Mouse (Mus musculus) lung, postnatal 4 days (tissue): ENCODE data around the gene Ssu72.
"Not testable (repeated sequence)": the region's sequence is repeated elsewhere in the genome, so short reads cannot be mapped to it uniquely, and the experiment has no call there.

Experiments used
- DNase-seq, 2 experiments: peaks; one replicate each; pipeline ENCODE4 v3.0.0; 2021

Ssu72 gene

DNA sequence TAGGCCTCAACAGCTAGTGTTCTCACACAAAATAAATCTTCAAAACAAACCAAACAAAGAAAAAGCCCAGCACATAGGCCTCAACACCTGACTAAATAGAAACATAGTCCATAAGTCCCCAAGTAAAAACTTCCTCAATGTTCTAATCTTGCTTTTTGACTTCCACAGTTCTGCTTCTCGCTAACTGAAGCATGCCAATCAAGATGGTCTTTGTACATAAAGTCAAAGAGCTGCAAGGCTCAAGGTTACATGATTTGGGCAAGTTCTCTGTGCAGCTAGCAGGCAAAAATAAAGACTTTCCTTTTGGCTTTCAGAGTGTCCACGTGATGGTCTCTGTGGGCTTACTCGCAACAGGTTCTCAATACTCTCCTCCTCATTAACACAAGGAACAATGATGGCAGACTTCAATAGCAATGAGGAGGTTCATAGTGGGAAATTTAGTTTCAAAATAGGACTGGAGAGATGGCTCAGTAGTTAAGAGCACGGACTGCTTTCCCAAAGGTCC lies 1.1 kb upstream of the Ssu72 start:
- DNase-seq: no peak

DNA sequence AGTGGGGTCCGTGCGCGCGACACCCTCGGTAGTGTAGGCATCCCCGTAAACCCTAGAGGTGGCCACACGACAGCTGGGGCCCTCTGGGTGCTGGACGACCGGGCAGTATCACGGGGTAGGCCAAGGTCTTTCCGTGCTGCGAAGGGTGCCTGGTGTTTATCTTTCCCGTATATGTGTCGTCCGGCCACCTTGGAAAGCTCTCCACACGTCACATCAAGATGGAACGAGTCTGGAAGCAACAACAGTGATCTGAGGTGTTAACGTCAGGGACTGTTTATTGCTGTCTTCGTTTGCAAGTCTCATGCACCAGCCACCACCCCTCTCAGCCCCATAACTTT lies 961 bp downstream of the Ssu72 start:
- DNase-seq: no peak

DNA sequence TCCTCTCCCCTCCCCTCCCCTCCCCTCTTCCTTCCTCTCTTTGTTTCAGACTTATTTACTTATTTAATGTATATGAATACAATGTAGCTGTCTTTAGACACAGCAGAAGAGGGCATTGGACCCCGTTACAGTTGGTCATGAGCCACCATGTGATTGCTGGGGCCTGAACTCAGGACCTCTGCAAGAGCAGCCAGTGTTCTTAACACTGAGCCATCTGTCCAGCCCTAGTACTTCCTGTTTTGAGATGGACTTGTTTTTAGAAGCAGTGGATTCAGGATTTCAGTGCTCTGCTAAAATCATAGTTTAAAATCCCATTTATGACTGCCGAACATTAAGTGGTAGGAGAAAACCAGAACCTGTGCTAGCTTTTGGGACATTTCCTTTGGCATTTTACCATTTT lies 4.0 kb downstream of the Ssu72 start:
- DNase-seq: no peak

DNA sequence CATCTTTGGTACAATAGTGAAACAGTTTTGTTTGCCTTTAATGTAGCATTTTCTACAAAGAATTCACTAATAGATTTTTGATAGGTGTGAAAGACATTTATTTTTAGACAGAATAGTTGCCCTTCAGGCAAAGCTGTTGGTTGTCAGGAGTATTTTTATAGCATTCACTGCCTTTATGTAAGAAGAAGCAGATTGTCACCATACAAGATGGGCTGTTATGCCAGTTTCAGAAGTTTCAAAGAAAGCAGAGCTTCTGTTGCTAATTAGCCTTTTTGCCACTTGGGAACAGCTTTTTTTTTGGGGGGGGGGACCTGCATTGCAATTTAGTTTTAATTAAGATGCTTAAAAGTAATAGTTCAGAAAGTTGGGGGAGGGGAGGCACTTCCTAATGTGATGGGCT lies 4.4 kb downstream of the Ssu72 start:
- no peak for DNase-seq

DNA sequence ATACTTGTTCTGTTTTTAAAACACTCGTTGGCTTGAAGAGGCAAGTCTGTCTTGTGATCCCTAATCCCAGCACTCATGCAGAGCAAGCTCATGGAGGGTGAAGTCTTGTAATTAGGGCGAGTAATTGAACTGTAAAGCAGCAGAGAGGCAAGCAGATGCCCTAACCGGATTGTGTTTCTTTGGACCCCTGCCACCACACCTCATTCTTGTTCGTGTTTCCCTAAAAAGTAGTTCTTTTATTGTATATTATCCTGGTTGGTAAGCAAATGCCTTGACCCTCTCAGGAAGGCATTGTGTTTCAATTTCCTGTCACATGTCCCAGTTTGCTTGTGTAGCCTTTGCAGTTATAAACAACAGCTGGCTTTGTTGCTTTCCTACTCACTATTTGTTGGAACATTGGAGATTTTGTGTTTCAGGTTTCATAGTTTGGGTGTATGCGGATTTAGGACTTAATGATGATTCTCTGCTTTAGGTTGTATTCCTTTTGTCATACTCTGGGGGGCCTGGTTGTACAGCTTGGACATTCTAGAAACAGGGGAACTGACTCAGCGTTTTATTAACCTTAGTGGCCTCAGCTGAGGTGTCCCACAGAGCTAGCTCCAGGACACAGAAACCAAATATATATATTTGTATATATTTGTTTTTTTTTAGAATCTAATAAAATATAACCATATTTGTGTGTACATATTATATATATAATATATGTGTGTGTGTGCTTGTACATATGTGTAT lies 6.1 kb downstream of the Ssu72 start:
- no peak for DNase-seq

DNA sequence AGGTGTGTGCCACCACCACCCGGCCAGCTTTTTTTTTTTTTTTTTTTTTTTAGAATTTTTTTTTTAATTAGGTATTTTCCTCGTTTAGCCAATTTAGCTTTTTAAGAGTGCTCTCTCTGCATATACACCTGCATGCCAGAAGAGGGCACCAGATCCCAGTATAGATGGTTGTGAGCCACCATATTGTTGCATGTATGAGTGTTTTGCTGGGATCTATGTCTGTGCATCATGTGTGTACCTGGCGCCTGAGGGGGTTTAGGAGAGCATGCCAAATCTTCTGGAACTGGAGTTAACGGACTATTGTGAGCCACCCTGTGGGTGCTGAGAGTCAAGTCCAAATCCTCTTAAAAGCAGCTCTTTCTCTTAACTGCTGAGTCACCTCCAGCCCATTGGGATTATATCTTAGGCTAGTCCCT lies 17.1 kb downstream of the Ssu72 start:
- DNase-seq: peak in 1 of 2 experiments; percentile 34

DNA sequence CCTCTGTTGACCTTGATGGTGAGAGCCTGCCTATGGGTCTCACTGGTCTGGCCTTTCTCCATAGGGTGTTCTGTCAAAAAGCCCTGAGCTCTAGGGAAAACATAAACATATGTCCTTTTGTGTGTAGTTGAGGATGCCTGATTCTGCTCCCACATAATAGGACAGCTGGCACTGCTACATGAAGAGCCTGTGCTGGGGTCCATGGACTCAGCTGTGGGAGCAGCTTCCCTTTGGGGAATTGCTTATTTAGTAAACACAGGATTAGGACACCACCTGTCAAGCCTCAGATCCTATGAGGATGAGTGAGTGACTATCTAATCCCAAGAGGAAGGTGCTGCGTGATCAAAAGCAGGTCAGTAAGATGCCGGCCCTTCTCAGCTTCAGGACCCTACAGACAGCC lies 23.4 kb downstream of the Ssu72 start:
- no peak for DNase-seq

DNA sequence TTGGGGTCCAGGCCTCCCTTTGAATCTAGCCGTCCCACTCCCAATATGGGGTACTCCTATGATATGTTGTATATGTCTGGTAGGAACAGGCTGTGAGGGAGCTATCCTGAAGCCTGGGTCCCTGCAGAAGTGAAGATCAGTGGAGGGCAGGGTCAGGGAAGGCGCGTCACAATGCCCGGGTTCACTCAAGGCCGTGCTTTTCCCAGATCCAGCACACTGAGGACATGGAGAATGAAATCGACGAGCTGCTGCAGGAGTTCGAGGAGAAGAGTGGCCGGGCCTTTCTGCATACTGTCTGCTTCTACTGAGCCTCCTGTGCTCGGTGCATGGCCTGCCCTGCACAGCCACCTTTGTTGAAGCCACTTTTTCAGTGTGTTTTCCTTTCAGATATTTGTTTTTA lies 28.7 kb downstream of the Ssu72 start:
- DNase-seq: no peak

DNA sequence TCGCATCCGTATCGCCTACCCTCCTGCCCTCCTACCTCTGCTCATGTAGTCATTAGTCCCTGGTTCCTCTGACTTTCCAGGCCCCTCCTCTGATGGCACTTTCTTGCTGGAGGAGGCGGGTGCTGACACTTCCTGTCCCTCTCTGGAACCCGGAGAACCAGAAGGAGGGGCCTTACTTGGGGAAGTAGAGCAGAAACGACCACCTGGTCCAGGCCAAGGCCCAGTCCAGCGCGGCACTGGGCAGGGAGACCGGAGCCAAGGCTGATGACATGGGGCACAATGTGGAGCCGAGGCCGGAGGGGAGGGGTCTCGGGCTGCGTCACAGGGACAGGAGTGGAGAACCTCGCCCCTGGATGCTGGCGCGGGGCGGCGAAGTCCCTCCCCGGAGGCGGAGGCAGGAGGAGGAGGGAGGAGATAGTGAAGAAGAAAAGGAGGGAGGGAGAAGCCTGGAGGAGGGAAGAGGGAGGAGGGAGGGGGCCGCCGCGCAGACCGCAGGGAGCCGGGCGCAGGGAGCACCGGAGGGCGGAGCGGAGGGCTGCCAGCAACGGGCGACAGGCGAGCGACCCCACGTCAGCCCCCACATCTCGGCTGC lies 29.8 kb downstream of the Ssu72 start, which contains the start of gene Tmem240:
Gene Tmem240 (plus strand): TSS at position 451 of the 592 bp plus-strand sequence.
- DNase-seq: peak; percentile 91 to 95

DNA sequence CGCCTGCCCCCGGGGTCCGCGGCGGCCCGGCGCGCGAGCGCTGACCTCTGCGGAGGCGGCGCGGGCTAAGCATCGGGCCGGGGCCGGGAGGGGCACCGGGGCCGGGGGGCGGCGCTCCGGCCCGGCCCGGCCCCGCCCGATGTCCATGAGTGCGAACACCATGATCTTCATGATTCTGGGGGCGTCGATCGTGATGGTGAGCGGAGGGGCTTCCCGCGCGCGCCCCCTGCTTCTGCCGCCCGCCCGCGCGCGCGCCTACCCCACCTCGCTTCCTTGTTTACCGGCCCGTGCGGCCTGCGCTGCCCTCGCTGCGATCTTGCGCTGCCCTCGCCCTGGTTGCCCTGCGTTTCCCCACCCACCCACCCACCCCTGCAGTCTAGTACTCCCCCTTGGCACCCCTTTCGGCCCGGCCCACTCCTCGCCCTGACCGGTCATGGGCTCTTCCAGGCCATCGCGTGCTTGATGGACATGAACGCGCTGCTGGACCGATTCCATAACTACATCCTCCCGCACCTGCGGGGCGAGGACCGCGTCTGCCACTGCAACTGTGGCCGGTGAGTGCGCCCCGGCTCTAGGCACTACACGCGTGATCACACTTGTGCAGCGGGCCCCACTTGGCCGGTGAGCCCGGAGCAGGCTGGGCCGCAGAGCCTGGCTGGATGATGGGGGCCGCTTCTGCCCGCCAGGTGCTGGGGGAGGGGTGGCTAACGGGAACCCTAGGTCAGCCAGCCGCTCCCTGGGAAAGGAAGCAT lies 30.5 kb downstream of the Ssu72 start:
- peak; percentile 42 to 61 for DNase-seq

DNA sequence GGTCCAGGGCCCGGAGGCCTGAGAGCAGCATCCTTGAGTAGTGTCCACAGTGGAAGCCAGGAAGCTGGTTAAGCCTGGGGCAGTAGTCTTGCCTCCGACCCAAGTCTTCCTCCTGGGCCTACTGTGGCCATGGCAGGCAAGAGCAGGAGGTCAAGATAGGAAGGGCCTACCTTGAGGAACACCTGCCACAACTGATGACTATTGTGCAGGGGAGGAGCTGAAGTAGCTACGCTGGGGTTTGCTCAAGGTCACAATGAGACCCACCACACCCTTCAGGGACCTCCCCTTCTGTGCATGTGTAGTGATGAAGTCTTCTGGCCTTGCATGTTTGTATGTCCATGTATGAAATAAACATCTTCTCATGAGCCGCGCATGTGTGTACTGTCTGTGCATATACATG lies 31.2 kb downstream of the Ssu72 start:
- no peak for DNase-seq

DNA sequence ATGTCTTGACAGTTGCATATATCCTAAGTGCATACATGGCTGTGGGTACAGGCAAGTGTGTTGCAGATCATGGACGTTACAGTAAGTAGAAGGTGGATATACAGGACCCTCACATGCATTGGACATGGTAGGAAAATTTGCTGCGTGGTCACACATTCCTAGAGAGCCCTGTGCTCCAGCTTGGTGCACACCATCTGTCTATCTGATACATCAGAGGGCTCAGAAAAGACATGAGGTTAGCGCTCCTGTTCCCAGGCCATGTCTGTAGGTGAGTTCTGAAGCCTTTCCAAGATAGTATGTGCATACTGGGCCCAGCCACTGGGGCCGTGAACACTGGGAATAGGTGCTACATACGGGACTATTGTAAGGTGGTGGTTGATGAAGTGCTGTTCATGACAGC lies 31.8 kb downstream of the Ssu72 start:
- no peak for DNase-seq

DNA sequence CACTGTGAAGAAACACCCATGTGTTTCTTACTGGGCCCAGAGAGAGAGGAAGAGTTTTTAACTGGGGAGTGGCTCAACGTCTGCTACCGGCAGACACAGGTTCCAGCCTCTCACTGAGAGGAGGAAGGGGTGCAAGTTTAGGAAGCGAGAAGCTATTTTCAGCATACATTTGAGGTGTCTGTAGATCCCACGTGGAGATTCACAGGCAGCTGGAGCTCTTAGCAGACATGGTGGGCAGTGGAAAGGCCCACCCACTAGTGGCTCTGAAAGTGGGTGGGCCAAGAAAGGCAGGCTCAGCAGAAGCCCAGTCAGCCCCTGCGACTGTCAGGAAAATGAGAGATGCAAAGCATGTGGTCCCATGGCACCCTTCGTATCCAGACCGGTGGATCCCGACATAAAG lies 33.7 kb downstream of the Ssu72 start:
- DNase-seq: no peak

DNA sequence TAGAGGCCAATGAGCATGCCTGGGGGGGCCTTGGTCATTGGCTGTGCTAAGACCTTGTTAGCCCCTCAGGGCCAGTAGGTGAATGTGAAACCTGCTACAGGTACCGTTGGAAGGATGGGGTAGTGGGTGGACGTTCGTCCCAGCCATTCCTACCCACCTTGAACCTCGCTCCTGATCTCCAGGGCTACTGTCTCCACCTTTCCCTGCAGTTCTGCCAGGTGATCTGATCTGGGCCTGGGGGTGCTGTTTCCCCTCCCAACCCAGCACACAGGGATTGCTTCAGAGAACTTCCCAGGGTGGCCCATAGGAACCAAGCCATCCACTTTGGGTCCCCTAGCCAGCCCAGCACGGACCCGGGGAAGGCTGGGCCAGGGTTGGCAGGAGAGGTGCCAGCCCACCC lies 34.6 kb downstream of the Ssu72 start:
- DNase-seq: no peak

DNA sequence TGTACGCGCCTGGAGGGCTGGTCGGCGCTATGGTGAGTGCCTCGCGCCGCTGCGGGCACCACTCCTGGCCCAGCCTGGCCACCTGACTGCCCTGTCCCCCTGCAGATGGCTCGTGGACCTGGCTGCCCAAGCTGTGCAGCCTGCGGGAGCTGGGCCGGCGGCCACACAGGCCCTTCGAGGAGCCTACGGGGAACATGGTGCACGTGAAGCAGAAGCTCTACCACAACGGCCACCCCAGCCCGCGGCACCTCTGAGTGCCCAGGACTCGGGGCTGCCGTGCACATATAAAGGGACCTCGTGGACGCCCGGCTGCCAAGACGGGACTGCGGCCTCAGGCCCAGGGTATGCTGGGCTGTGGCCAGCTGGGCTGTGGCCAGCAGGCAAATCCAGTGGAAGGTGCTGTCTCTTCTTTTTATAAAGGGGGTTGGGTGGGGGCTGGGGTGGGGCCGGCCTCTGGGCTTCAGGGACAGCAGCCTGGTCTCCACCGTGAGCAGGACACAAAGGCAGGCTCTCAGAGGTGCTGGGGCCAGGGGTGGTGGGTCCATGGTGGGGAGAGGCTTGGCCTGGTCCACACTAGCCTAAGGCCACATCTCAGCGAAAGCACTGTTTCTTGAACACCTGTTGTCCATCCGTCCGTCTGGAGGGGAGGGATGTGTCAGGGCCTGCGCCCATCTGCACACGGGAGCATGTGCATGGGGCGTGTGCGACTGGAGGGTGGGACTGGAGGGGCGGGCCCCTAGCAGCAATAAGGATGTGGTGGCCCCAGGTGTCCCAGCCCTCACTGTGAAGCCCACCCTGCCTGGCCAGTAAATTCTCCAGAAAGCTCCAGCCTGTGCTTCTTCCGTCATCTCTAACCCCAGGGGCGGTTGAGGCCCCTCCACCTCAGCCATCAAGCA lies 35.4 kb downstream of the Ssu72 start:
- DNase-seq: no peak

DNA sequence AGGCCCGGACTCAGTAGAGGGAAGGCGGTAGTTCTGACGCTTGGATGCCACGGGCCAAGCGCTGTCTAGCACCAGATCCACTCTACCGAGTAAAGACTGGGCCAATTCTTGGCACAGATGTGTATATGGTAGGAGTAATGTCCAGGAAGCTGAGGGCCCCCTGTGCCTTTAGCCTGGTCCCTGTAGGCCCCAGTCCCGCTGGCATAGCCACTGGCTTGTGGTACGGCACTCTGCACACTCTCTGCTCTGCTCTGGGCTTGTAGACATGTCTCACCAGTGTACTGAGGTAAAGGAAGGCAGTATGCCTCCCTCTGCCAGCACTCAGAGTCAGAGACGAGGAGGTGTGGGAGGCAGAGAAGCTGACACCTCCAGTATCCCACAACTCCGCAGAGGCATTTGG lies 36.1 kb downstream of the Ssu72 start:
- not testable (repeated sequence) for DNase-seq

DNA sequence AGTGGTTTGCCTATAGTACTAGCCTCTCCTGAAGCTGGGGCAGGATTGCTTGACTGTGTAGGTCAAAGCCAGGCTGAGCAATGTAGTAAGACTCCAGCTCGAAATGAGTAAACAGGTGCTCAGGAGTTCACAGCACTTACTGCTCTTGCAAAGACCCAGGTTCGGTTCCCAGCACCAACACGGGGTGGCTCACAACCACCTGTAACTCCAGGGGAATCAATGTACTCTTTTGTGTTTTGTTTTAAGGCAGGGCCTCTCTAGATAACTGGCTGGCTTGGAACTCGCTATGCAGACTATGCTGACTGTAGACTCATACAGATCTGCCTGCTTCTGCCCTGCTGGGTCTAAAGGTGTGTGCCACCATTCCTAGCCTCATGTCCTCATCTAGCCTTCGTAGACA lies 38.1 kb downstream of the Ssu72 start:
- no peak for DNase-seq

DNA sequence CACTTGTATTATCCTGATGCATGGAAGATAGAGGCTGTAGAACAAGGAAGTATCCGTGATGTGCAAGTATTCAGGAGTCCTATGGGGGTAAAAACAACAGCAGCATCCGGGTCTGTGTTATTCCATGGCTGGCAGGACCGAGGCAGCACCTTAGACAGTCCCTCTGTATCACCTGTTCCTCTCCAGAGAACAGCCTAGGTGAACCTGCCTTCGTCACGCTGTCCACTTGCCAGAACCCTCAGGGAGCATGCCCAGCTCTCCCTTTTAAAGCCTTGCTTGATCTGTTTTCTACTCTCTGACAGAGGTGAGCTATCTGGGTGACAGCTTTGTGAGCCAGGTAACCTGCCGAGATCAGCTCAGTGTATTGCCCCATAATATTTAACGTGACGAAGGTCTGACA lies 39.9 kb downstream of the Ssu72 start:
- no peak for DNase-seq

DNA sequence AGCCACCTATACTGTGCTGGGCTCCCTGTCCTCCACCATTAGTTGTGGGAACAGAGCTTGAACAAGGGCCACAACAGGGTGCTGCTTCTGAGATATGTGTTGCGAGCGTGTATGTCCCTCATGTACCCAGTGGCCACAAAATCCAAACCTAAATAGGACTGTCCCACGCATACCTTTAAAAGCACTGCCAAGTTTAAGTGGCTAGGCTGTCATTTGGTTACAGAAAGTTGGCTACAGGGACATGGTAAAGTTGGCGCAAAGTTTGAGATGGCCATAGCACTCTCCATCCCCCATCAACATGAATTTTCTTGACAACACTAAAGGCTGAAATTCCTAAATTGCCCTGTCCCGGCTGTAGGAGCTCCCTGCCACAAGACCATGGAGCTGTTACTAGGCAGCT lies 40.5 kb downstream of the Ssu72 start:
- DNase-seq: no peak

DNA sequence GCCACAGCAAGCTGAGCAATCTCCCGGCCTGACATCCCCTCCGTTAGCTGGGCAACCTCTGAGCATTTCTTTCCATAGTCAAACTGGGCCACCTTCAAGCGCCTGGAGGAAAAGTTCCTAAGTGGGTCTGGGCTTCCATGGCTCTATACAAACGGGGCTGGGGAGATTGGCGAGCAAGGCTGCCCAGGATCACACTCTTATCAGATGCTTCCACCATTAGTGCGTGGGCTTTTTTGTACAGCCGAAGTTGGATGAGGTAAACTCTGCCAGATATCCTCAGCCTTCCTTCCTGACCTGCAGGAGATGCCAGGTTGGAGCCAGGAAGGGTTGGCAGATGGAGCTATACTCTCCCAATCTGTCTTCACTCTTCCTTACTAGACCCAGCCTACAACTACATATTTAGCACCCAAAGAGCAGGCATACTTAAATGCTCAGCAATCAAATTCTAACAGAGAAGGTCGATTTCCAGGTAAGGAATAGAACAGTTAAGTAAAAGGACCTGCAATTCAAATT lies 41.5 kb downstream of the Ssu72 start:
- DNase-seq: no peak

DNA sequence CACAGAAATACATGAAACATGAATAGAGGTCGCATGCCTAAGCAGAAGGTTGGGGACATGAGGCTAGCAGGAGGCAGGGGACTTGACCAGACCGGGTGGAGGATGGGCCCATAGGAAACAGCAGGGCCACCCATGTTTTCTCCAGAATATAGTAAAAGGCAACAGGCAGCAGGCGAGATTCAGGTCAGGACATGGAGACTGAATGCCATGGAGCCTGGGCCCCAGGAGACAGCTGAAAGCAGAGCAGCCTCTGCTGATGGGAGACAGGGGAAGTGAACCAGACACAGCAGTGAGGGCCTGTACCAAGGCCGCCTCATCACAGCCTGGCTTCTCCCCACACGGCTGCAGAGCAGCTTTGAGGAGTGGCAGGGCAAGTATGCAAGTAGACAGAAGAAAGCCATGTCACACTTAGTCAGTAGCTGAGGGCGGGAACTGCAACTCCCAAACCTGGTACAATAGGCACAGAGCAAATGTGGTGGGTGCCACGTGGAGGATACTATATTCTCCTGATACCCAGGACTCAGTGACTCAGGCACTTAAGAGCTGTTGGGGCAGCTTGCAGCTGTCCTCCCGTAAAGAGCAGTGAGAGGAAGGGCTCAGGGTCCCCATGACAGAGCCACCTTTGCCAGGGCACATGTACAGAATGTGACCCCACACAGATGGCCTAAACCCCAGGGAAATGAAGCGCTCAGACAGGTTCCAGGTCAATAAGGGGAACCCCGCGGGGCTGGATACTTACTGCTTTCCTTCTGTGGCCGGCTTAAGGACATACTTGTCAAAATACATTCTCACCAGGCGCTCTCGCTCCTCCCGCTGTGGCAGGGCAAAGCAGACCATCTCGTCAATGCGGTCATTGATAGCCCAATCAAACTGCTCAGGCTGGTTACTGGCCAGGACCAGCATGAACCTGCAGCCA lies 42.2 kb downstream of the Ssu72 start:
- no peak for DNase-seq

DNA sequence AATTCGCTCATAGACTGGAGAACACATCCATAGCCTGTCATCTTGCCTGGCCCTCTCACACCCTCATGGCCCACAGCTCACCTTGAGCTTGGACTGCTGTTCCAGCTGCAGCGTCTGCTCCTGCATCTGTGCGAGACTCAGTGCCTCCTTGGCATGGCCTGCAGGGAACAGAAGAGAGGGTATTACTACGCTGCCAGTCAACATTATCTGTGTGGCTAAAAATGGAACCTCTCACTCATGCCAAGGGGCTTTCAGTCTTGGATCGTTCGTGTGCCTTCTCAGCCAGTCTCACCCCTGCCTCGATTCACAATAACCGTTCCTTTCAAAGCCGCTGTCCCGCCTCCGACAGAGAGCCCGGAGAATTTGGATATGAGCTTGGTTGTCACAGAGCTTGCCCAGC lies 52.4 kb downstream of the Ssu72 start:
- DNase-seq: no peak
